Mouse (Mus musculus) ES-Bruce4 (cell line): ENCODE data around the gene Clca2. TPM values are rescaled to one million over a fixed set of nuclear protein-coding genes. Genes with fewer than 3 reads are reported as not detected.

Experiments used
- H3K27ac ChIP-seq: 2 replicates; pipeline ENCODE4 v1.5.1; 2012; ENCODE audit warnings: low read length, inconsistent platforms; ENCODE audit not compliant: insufficient read depth
- H3K27me3 ChIP-seq: 2 replicates; pipeline ENCODE4 v1.6.1; 2012; ENCODE audit warnings: mild to moderate bottlenecking, low read length, inconsistent platforms; ENCODE audit not compliant: control insufficient read depth, poor library complexity, insufficient read depth, severe bottlenecking
- H3K36me3 ChIP-seq: 2 replicates; pipeline ENCODE4 v1.6.1; 2012; ENCODE audit warnings: inconsistent platforms, mild to moderate bottlenecking, low read length, moderate library complexity; ENCODE audit not compliant: control insufficient read depth, poor library complexity, insufficient read depth, severe bottlenecking
- H3K4me1 ChIP-seq: one replicate; pipeline ENCODE4 v1.8.1; 2011; ENCODE audit warnings: low read length; ENCODE audit not compliant: control insufficient read depth, insufficient read depth
- H3K4me3 ChIP-seq: 2 replicates; pipeline ENCODE4 v1.5.1; 2011; ENCODE audit warnings: low read depth, mild to moderate bottlenecking, low read length
- H3K9ac ChIP-seq: 2 replicates; pipeline ENCODE4 v1.6.1; 2012; ENCODE audit warnings: low read depth, mild to moderate bottlenecking, inconsistent platforms; ENCODE audit not compliant: poor library complexity, severe bottlenecking
- H3K9me3 ChIP-seq: replicated peaks from 2 replicates; pipeline ENCODE4 v1.6.1; 2012; ENCODE audit warnings: mild to moderate bottlenecking, low read length, inconsistent platforms; ENCODE audit not compliant: control insufficient read depth, poor library complexity, insufficient read depth, severe bottlenecking
- CTCF ChIP-seq: IDR thresholded peaks from one replicate; pipeline ENCODE4 v1.8.1; 2011; ENCODE audit warnings: low read depth, low read length
- EP300 ChIP-seq: IDR thresholded peaks from 2 replicates; pipeline ENCODE4 v1.6.1; 2011; ENCODE audit warnings: low read depth, low read length; ENCODE audit not compliant: insufficient read depth
- POLR2A ChIP-seq: IDR thresholded peaks from one replicate; pipeline ENCODE4 v1.8.1; 2011; ENCODE audit warnings: low read length; ENCODE audit not compliant: insufficient read depth
- polyA plus RNA-seq: library from polyadenylated mRNA; stranded (reverse); fragments of >200 nt; gene quantifications from 2 replicates; pipeline ENCODE4 v1.2.4, GENCODE M21; 2011; ENCODE audit warnings: low read depth; ENCODE audit not compliant: missing spikeins, insufficient read depth, insufficient read length

Clca2 gene
- polyA plus RNA-seq, 1 experiment: not detected

DNA sequence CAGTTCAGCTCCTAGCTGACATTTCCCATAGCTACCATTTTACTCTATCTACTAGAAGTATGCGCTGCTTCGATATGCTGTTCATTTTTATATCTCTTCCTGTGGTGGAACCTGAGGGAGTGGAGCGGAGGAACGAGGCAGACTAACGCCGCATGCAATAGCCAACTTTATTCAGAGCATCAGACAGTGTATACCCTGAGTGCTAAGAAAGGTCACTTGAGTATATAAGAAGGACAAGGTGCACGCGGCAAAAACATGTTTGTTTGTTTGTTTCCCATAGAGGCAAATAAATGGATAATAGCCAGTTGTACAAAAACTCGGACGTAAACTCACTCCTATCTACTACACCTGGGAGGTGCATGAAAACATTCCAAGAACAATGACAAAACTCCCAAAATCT, 18.4 kb upstream of the Clca2 start:
- Histone ChIP-seq H3K4me1 (no peaks in the 10 kb centered on the region), H3K9ac (peak overlapping the region; percentile 53), H3K27ac (no peak overlapping the region), H3K27me3 (no peaks in the 10 kb centered on the region), H3K9me3 (no peaks in the 10 kb centered on the region; the same call in 1 of the 2 replicates), H3K4me3 (no peak overlapping the region), H3K36me3 (no peaks in the 10 kb centered on the region)
- TF ChIP-seq POLR2A: no peak
- TF ChIP-seq CTCF: no peak
- no peak for TF ChIP-seq EP300

- H3K36me3 ChIP-seq: no peaks in the 10 kb centered on the region
- H3K9me3 ChIP-seq: no peaks in the 10 kb centered on the region; the same call in 1 of the 2 replicates
- H3K27ac ChIP-seq: no peak overlapping the region
- H3K27me3 ChIP-seq: no peaks in the 10 kb centered on the region
- H3K9ac ChIP-seq: no peak overlapping the region
- H3K4me1 ChIP-seq: no peaks in the 10 kb centered on the region
- H3K4me3 ChIP-seq: no peak overlapping the region
- TF ChIP-seq CTCF: no peak
- no peak for TF ChIP-seq EP300
- TF ChIP-seq POLR2A: no peak
Measured at GRCm38 (mm10) chr3:145115169-145115568, 15.9 kb upstream of the Clca2 start.

- Histone ChIP-seq H3K4me1 (no peaks in the 10 kb centered on the region), H3K4me3 (no peak overlapping the region), H3K9me3 (peaks cover 10% of the 10 kb centered on the region), H3K9ac (no peak overlapping the region), H3K27ac (no peak overlapping the region), H3K36me3 (no peaks in the 10 kb centered on the region), H3K27me3 (no peaks in the 10 kb centered on the region)
- TF ChIP-seq POLR2A (no peak), CTCF (no peak), EP300 (no peak)
Measured at GRCm38 (mm10) chr3:145105773-145106504, 6.7 kb upstream of the Clca2 start.

GRCm38 (mm10) chr3:145105076-145105772, 6.0 kb upstream of the Clca2 start:
- Histone ChIP-seq H3K4me1 (no peaks in the 10 kb centered on the region), H3K27ac (no peak overlapping the region), H3K9me3 (peaks cover 10% of the 10 kb centered on the region), H3K4me3 (no peak overlapping the region), H3K9ac (no peak overlapping the region), H3K27me3 (no peaks in the 10 kb centered on the region), H3K36me3 (no peaks in the 10 kb centered on the region)
- TF ChIP-seq EP300: no peak
- no peak for TF ChIP-seq POLR2A
- no peak for TF ChIP-seq CTCF

GRCm38 (mm10) chr3:145103770-145104169, 4.5 kb upstream of the Clca2 start:
- H3K4me1 ChIP-seq: no peaks in the 10 kb centered on the region
- H3K36me3 ChIP-seq: no peaks in the 10 kb centered on the region
- no peaks in the 10 kb centered on the region for H3K27me3 ChIP-seq
- TF ChIP-seq CTCF (no peak), POLR2A (no peak), EP300 (no peak)
- H3K4me3 ChIP-seq: no peak overlapping the region
- peaks cover 9% of the 10 kb centered on the region for H3K9me3 ChIP-seq
- no peak overlapping the region for H3K27ac ChIP-seq
- H3K9ac ChIP-seq: no peak overlapping the region

GRCm38 (mm10) chr3:145103321-145103720, 4.1 kb upstream of the Clca2 start:
- Histone ChIP-seq H3K4me1 (no peaks in the 10 kb centered on the region), H3K9me3 (peaks cover 4% of the 10 kb centered on the region; the same call in 1 of the 2 replicates), H3K36me3 (no peaks in the 10 kb centered on the region), H3K4me3 (no peak overlapping the region), H3K27me3 (no peaks in the 10 kb centered on the region), H3K9ac (no peak overlapping the region), H3K27ac (no peak overlapping the region)
- TF ChIP-seq POLR2A (no peak), CTCF (no peak), EP300 (no peak)
